Comparison of ENCODE assay signal across 8 mouse cellular contexts in genomic region chrX:163912791-163913190, GRCm38 (mm10). TPM values are rescaled to one million over a fixed set of nuclear protein-coding genes. Genes with fewer than 3 reads are reported as not detected.
DNase-seq lines count a peak whose midpoint lies in the region; ATAC-seq lines count a peak whose summit lies in the region.

No protein-coding gene starts in this region.

- intact Hi-C loops in heart, postnatal 10 days (cut with DNase I) = loop anchor here (5.0 kb wide), 1 partner anchor 85 kb away; no protein-coding TSS in a partner anchor

- peak; percentile 45; the same call in 1 of the 2 replicates for ATAC-seq in neutrophil, adult 5-6 weeks (ENCODE audit: extremely low read depth, insufficient number of reproducible peaks, low FRiP score, poor library complexity, severe bottlenecking)

- DNase-seq in heart, postnatal 10 days = peak; percentile 10 to 33
- no peak for DNase-seq in heart, adult 9 months (ENCODE audit: low spot score in 2 of 2)
- peak; percentile 3 for DNase-seq in ovary, postnatal 36 days (ENCODE audit: low spot score)
- DNase-seq in ovary, postnatal 10 days (ENCODE audit: low spot score) = no peak
- DNase-seq in cerebellum, postnatal 25 days = peak; percentile 33 to 41
- DNase-seq in layer of hippocampus, adult 18-20 months (ENCODE audit: low spot score in 2 of 2) = no peak
- DNase-seq in layer of hippocampus, adult 9-10 months (ENCODE audit: low spot score) = no peak

RNA-seq across cellular contexts. Expression of gene Ap1s2, which starts 4.0 kb away (rescaled TPM):
- 10 to 100 TPM; 17.7 to 22.8 TPM for total RNA-seq in heart, postnatal 10 days (2021)
- total RNA-seq in neutrophil, adult 5-6 weeks (2017) = 61.6 and 77.7 TPM in 2 replicates
- total RNA-seq in layer of hippocampus, adult 18-20 months (2021) = 10 to 100 TPM; 38.9 to 42.3 TPM

RNA-seq across cellular contexts. Expression of gene Zrsr2, which starts 45.7 kb away (rescaled TPM):
- 10 to 100 TPM; 11.6 to 15.9 TPM for total RNA-seq in heart, postnatal 10 days (2021)
- total RNA-seq in neutrophil, adult 5-6 weeks (2017) = 52.7 and 58.8 TPM in 2 replicates
- 10 to 100 TPM; 38.9 to 54.9 TPM for total RNA-seq in layer of hippocampus, adult 18-20 months (2021)

Comparison
In these comparisons a context has a peak if more than half of its experiments do, and no peak if none do; other contexts are left out.
1. DNase-seq: peak in heart, postnatal 10 days (2 of 2), ovary, postnatal 36 days (single experiment) and cerebellum, postnatal 25 days (2 of 2); none in heart, adult 9 months (0 of 2), ovary, postnatal 10 days (single experiment), layer of hippocampus, adult 18-20 months (0 of 2) and layer of hippocampus, adult 9-10 months (single experiment).